Mouse (Mus musculus): Measurements from ENCODE around the gene Batf2. TPM values are rescaled to one million over a fixed set of nuclear protein-coding genes. Genes with fewer than 3 reads are reported as not detected.
A peak's percentile ranks its signal among the peaks of the same experiment; 100 is the strongest.

Gene Batf2
- polyA plus RNA-seq, 1 experiment from 2014 or later: 0.31 TPM

- no peak for ATAC-seq (ENCODE audit: low read depth)
- peak overlapping the region; percentile 89 for H3K4me3 ChIP-seq (ENCODE audit: low read length)
- H3K4me2 ChIP-seq (ENCODE audit: low read depth, low read length): peak overlapping the region; percentile 80
- no peaks in the 10 kb centered on the region for H3K27me3 ChIP-seq (ENCODE audit: control insufficient read depth, insufficient read depth, low read depth, low read length)
- 4% methylated on average over 32 of the region's 32 CpGs for whole genome bisulfite sequencing
- no peaks in the 10 kb centered on the region for H3K9me3 ChIP-seq (ENCODE audit: control insufficient read depth, low read length)
- peaks cover 15% of the 10 kb centered on the region for H3K4me1 ChIP-seq (replicated peaks; ENCODE audit: control insufficient read depth, insufficient read depth, low read length)
- H3K36me3 ChIP-seq (ENCODE audit: control insufficient read depth, insufficient read depth, low read length): peaks cover 22% of the 10 kb centered on the region
- H3K27ac ChIP-seq (ENCODE audit: low read length): peak overlapping the region; percentile 99
- peak overlapping the region; percentile 88 for H3K9ac ChIP-seq (ENCODE audit: low read length)
Observed at GRCm38 (mm10) chr19:6117346-6117985, 23.3 kb upstream of the Batf2 start.

DNA sequence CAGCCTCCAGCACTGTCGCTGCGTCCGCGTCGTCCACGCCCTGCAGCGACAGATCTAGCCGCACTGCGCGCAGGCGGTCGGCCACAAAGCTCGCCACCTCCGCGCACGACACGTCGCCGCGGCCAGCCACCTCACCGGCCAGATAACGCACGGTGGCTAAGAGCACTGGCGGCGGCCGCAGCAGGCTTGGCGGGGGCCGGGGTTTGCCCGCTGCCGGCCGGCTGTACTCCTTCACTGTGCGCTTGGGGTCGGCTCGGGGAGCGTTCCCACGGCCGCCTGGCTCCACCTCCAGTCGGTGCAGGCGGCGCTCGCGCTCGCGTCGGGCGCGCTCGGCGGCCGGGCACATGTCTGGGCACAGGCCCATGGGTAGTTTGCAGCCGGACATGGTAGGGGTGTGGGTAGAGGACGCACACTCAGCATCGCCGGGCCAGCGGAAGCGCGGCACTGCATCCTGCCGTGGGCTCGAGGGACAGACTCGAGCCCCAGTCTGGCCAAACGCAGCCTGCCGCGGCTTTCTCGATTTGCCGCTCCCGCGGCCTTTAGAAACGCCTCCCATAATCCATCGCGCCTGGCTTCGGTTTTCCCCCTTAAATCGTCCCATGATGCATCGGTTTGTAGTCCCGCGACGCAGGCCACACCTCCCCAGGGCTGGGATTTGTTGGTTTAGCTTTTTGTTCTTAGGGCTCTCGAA is 22.7 kb upstream of the Batf2 start, which contains the start of gene Sac3d1:
Sac3d1 (minus strand) TSS at position 665 of the 691 bp plus-strand sequence.
- Histone ChIP-seq H3K27me3 (ENCODE audit: control insufficient read depth, insufficient read depth, low read depth, low read length) (no peaks in the 10 kb centered on the region), H3K9me3 (ENCODE audit: control insufficient read depth, low read length) (no peaks in the 10 kb centered on the region), H3K4me3 (ENCODE audit: low read length) (peak within 1 kb of the TSS; percentile 89), H3K4me1 (replicated peaks; ENCODE audit: control insufficient read depth, insufficient read depth, low read length) (peaks cover 15% of the 10 kb centered on the region), H3K4me2 (ENCODE audit: low read depth, low read length) (peak within 1 kb of the TSS; percentile 80), H3K9ac (ENCODE audit: low read length) (peak within 1 kb of the TSS; percentile 88), H3K36me3 (ENCODE audit: control insufficient read depth, insufficient read depth, low read length) (peaks cover 19% of the 10 kb centered on the region), H3K27ac (ENCODE audit: low read length) (peak within 1 kb of the TSS; percentile 99)
- WGBS: under 1% methylated on average over 74 of the region's 77 CpGs
- peak; percentile 91 for ATAC-seq (ENCODE audit: low read depth)

DNA sequence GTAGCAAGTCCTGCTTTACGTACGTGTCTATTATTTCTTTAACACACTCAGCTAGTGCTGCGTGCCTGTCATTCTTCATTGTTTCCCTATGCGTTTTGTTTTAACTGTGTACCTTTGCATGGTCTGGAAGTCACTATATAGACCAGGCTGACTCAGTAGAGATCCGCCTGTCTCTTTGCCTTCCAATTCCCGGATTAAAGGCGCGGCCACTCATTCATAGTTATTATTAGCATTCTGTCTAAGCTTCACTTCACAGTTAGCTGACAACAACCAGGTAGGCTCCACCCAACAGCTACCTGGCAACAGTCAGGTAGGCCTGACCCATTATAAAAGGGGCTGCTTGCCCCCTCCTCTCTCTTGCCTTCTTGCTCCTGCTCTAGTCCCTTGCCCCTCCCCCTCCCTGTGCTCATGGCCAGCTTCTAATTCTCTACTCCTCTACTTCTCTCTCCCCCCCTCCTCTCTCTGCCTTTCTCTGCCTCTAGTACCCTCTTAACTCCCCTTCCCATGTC is 22.1 kb upstream of the Batf2 start:
- Histone ChIP-seq H3K4me1 (replicated peaks; ENCODE audit: control insufficient read depth, insufficient read depth, low read length) (peaks cover 15% of the 10 kb centered on the region), H3K36me3 (ENCODE audit: control insufficient read depth, insufficient read depth, low read length) (peaks cover 18% of the 10 kb centered on the region), H3K4me2 (ENCODE audit: low read depth, low read length) (peak overlapping the region; percentile 80), H3K27ac (ENCODE audit: low read length) (peak overlapping the region; percentile 99), H3K9ac (ENCODE audit: low read length) (peak overlapping the region; percentile 64), H3K4me3 (ENCODE audit: low read length) (peak overlapping the region; percentile 89), H3K9me3 (ENCODE audit: control insufficient read depth, low read length) (no peaks in the 10 kb centered on the region), H3K27me3 (ENCODE audit: control insufficient read depth, insufficient read depth, low read depth, low read length) (no peaks in the 10 kb centered on the region)
- 0% methylated on average over 8 of the region's 8 CpGs for WGBS
- peak; percentile 34 for ATAC-seq (ENCODE audit: low read depth)

- no peak for ATAC-seq (ENCODE audit: low read depth)
- Histone ChIP-seq H3K9ac (ENCODE audit: low read length) (no peak overlapping the region), H3K9me3 (ENCODE audit: control insufficient read depth, low read length) (no peaks in the 10 kb centered on the region), H3K27ac (ENCODE audit: low read length) (no peak overlapping the region), H3K4me2 (ENCODE audit: low read depth, low read length) (no peak overlapping the region), H3K36me3 (ENCODE audit: control insufficient read depth, insufficient read depth, low read length) (no peaks in the 10 kb centered on the region), H3K4me3 (ENCODE audit: low read length) (no peak overlapping the region), H3K27me3 (ENCODE audit: control insufficient read depth, insufficient read depth, low read depth, low read length) (no peaks in the 10 kb centered on the region), H3K4me1 (replicated peaks; ENCODE audit: control insufficient read depth, insufficient read depth, low read length) (peaks cover 10% of the 10 kb centered on the region)
- WGBS: 26% methylated on average over 19 of the region's 19 CpGs
Observed at GRCm38 (mm10) chr19:6121761-6122160, 19.0 kb upstream of the Batf2 start.

DNA sequence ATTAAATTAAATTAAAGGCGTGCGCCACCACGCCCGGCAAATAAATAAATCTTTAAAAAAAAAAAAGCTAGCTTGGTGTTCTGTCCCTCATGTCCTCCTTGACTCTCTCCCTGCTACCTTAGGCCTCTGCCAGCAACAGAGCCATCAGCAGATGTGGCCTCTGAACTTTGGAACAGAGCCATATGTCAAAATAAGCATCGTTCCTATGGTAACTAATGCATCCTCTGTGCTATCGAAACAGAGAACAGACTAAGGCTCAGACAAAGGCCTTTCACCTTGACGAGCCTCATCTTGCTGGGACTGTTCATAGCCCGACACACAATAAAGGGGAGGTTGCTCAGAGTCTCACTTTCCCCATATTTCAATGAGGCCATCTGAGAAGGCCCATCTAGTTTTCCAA is 17.5 kb upstream of the Batf2 start:
- Histone ChIP-seq H3K4me2 (ENCODE audit: low read depth, low read length) (no peak overlapping the region), H3K9me3 (ENCODE audit: control insufficient read depth, low read length) (no peaks in the 10 kb centered on the region), H3K9ac (ENCODE audit: low read length) (no peak overlapping the region), H3K27me3 (ENCODE audit: control insufficient read depth, insufficient read depth, low read depth, low read length) (no peaks in the 10 kb centered on the region), H3K4me1 (replicated peaks; ENCODE audit: control insufficient read depth, insufficient read depth, low read length) (peaks cover 7% of the 10 kb centered on the region), H3K36me3 (ENCODE audit: control insufficient read depth, insufficient read depth, low read length) (no peaks in the 10 kb centered on the region), H3K27ac (ENCODE audit: low read length) (no peak overlapping the region), H3K4me3 (ENCODE audit: low read length) (no peak overlapping the region)
- WGBS: 65% methylated on average over 8 of the region's 8 CpGs
- ATAC-seq (ENCODE audit: low read depth): no peak

- H3K9me3 ChIP-seq (ENCODE audit: control insufficient read depth, low read length): no peaks in the 10 kb centered on the region
- H3K4me3 ChIP-seq (ENCODE audit: low read length): no peak overlapping the region
- ATAC-seq (ENCODE audit: low read depth): no peak
- peaks cover 4% of the 10 kb centered on the region for H3K4me1 ChIP-seq (replicated peaks; ENCODE audit: control insufficient read depth, insufficient read depth, low read length)
- H3K4me2 ChIP-seq (ENCODE audit: low read depth, low read length): no peak overlapping the region
- WGBS: 70% methylated on average over 2 of the region's 2 CpGs
- H3K27ac ChIP-seq (ENCODE audit: low read length): no peak overlapping the region
- no peaks in the 10 kb centered on the region for H3K36me3 ChIP-seq (ENCODE audit: control insufficient read depth, insufficient read depth, low read length)
- H3K27me3 ChIP-seq (ENCODE audit: control insufficient read depth, insufficient read depth, low read depth, low read length): no peaks in the 10 kb centered on the region
- H3K9ac ChIP-seq (ENCODE audit: low read length): no peak overlapping the region
Observed at GRCm38 (mm10) chr19:6124898-6125297, 15.9 kb upstream of the Batf2 start.

DNA sequence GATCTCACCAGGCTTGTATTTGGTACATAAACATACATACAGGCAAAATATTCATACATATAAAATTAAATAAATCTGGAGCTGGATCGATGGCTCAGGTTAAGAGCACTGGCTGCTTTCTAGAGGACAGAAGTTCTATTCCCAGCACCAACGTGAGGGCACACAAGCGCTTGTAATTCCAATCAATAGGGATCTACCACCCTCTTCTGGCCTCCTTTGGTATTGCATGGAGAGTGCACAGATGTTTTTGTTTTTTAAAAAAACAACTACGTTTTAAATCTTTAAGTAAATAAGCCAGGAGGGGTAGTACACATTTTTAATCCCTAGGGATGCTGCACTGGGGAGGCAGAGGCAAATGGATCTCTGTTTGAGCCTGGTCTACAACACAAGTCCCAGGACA is 14.5 kb upstream of the Batf2 start:
- no peak overlapping the region for H3K4me2 ChIP-seq (ENCODE audit: low read depth, low read length)
- no peak for ATAC-seq (ENCODE audit: low read depth)
- WGBS: 26% methylated on average over 4 of the region's 4 CpGs

DNA sequence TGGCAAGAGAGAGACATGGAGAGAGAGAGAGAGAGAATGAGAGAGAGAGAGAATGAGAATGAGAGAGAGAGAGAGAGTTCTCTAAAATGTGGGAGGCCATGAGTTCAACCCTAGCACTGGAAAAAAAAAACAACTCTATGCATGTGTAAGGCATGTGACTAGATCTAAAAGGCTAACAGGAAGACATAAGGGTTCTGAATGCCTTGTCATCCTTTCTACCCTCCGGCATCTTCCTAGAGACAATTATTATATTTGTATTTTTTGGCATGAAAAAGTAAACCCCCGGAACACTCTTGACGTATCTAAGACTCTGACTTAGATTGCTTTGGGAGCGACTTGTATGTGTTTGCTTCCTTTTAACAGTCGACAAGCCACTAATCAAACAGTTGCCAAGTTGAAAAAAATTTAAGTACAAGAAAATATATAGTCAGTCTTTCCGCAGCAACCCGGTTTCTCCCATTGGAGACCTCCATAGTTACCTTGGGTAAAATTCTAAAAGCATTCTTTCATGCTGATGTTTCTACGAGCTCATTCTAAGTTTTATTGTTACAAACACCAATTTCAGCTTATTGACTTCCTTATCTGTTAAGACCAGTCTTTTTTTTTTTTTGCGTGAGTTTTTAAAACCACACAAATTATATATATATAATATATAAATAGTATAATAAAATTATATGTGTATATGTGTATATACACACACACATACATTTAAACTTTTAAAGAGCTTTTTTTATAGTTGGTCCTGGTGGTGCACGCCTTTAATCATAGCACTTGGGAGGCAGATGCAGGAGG is 13.8 kb upstream of the Batf2 start:
- no peaks in the 10 kb centered on the region for H3K36me3 ChIP-seq (ENCODE audit: control insufficient read depth, insufficient read depth, low read length)
- H3K4me1 ChIP-seq (replicated peaks; ENCODE audit: control insufficient read depth, insufficient read depth, low read length): peaks cover 4% of the 10 kb centered on the region
- H3K9ac ChIP-seq (ENCODE audit: low read length): peak overlapping the region; percentile 77
- WGBS: 61% methylated on average over 10 of the region's 10 CpGs
- no peaks in the 10 kb centered on the region for H3K27me3 ChIP-seq (ENCODE audit: control insufficient read depth, insufficient read depth, low read depth, low read length)
- H3K4me2 ChIP-seq (ENCODE audit: low read depth, low read length): peak overlapping the region; percentile 67
- H3K27ac ChIP-seq (ENCODE audit: low read length): peak overlapping the region; percentile 93
- no peak for ATAC-seq (ENCODE audit: low read depth)
- H3K9me3 ChIP-seq (ENCODE audit: control insufficient read depth, low read length): no peaks in the 10 kb centered on the region
- H3K4me3 ChIP-seq (ENCODE audit: low read length): peak overlapping the region; percentile 68

More for the DNA sequence above, 14.5 kb upstream of the Batf2 start:
- Histone ChIP-seq H3K27ac (ENCODE audit: low read length) (no peak overlapping the region), H3K4me1 (replicated peaks; ENCODE audit: control insufficient read depth, insufficient read depth, low read length) (peaks cover 4% of the 10 kb centered on the region), H3K9ac (ENCODE audit: low read length) (no peak overlapping the region), H3K4me3 (ENCODE audit: low read length) (no peak overlapping the region), H3K9me3 (ENCODE audit: control insufficient read depth, low read length) (no peaks in the 10 kb centered on the region), H3K27me3 (ENCODE audit: control insufficient read depth, insufficient read depth, low read depth, low read length) (no peaks in the 10 kb centered on the region), H3K36me3 (ENCODE audit: control insufficient read depth, insufficient read depth, low read length) (no peaks in the 10 kb centered on the region)

Measured in lung, embryonic 16.5 days (tissue).